Mouse (Mus musculus) testis, postnatal 10 days (tissue): ENCODE data around the gene Gm9.
"Not testable (repeated sequence)": the region's sequence is repeated elsewhere in the genome, so short reads cannot be mapped to it uniquely, and the experiment has no call there.

Experiments used
- DNase-seq: peaks from one replicate; pipeline ENCODE4 v3.0.0; 2021; ENCODE audit warnings: low spot score

Gene Gm9

DNA sequence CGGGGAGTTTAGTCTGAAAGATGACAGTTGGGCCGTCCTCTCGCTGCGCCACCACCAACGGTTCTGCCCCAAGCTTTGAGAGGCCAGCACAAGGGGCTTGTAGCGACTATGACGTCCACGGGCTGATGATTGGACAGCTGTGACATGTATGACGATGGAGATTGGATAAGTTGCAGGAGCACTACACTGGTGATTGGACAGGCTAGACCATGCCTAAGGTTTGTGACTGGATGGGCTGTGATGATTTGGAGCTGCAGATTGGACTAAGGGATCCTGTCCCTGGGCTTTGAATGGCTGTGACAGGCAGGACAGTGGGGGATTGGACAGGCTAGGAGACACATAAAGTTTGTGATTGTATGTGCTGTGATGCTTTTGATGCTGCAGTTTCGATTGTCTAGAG is at the start of gene Gm9:
Gene Gm9 (minus strand): TSS at position 101 of the 400 bp plus-strand sequence.
- DNase-seq, result no peak

- not testable (repeated sequence) for DNase-seq
Observed at GRCm38 (mm10) chrX:37249619-37250018, 38.8 kb upstream of the Gm9 start, which contains the start of gene Rhox3a. Rhox3a (plus strand) TSS chrX:37249919.

- not testable (repeated sequence) for DNase-seq
Observed at GRCm38 (mm10) chrX:37244676-37245075, 33.8 kb upstream of the Gm9 start, which contains the start of gene Rhox2a. Rhox2a (plus strand) TSS chrX:37244976.

DNA sequence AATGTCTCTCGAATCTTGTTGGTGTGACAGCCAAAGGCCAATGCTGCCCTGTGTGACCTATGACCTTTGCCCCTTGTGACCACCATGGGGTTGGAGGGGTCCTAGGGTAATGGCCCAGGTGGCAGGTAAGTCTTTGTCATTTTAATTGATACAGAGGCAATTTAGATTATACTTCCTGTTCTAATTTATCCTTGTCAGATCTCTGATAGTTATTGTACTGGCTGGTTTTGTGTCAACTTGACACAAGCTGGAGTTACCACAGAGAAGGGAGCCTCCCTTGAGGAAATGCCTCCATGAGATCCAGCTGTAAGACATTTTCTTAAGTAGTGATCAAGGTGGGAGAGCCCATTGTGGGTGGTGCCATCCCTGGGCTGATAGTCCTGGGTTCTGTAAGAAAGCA is 11.3 kb upstream of the Gm9 start, which contains the start of gene Rhox1:
Gene Rhox1 (minus strand): TSS at position 101 of the 400 bp plus-strand sequence.
- DNase-seq, result not testable (repeated sequence)

DNA sequence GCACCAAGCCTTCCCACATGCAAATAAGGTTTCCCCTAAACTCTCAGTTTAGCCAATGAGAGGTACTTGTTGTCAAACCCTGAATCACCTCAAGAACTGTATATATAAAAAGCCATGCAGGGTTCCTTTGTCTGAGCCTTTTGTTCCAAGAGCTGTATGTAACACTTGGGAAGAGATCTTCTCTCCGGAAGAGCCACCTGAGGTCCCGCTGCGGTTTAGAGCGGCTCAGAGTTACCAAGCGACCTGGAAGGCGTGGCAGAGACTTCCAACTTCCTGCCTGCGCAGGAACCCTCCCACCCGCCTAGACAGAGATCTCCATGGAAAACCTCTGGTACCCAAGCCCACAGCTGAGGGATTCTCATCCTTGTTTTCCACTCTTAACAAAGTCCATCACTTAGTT is 12.2 kb downstream of the Gm9 start:
- DNase-seq, result no peak

GRCm38 (mm10) chrX:37191744-37192379 is 19.0 kb downstream of the Gm9 start:
- no peak for DNase-seq

- DNase-seq, result peak; percentile 84
Observed at GRCm38 (mm10) chrX:37191105-37191743, 19.6 kb downstream of the Gm9 start, which contains the start of the genes Ndufa1 and Rnf113a1. Ndufa1 (minus strand) TSS chrX:37191163. Rnf113a1 (plus strand) TSS chrX:37191245.

DNA sequence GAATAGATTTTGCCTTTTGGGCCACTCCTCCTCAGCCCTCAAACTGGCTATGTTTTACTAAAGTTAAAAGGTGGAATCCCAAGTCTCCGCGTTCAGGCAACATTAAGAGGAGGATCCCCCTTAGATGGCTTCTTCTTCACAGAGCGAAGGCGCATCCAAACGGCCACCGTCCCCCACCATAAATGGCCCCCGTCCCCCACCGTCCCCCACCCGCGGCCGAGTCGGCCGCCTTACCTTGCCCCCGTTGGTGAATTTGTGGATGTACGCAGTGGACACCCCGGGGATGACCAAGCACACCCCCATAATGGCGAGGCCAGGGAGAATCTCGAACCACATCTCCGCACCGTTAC is 20.1 kb downstream of the Gm9 start:
- no peak for DNase-seq

DNA sequence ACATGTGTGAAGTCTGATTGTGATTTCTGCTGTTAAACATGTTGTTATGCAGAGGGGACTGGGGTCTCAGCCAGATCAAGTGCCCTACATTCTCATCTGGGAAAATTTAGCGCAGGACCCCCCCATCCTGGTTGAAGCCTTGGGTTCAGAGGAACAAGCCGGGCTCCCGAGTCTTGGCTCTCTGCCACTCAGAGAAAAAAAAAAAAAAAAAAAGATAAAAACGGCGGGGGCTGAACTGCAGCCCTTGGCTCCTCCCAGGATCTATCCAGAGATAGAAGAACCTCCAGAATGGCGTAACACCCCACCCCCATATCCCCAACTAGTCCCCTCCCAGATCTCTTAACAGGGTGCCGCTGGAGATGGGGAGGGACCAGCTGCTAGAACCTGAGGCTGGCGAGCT is 26.4 kb downstream of the Gm9 start:
- DNase-seq, result not testable (repeated sequence)

DNA sequence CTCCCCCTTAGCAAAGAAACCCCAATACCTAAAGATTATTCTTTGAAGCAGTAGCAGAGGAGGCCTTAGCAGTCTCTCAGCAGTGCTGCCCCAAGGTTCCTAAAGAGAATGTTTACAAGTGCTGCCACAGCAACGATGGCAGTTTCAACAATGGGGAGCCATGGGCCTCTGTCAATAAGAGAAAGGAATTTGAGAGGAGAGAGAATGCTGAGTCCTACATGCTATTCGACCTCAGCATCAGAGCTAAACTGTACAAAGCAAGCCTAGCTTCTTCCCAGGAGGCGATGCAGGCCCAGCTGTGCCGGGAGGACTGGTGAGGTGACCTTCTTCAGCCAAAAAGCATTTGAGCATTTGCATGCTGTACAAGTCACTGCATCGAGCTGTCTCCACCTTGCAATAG is 42.1 kb downstream of the Gm9 start, which contains the start of gene Akap14:
Gene Akap14 (minus strand): TSS at position 101 of the 400 bp plus-strand sequence.
- no peak for DNase-seq

- DNase-seq, result no peak
Observed at GRCm38 (mm10) chrX:37167085-37167484, 43.8 kb downstream of the Gm9 start.

DNA sequence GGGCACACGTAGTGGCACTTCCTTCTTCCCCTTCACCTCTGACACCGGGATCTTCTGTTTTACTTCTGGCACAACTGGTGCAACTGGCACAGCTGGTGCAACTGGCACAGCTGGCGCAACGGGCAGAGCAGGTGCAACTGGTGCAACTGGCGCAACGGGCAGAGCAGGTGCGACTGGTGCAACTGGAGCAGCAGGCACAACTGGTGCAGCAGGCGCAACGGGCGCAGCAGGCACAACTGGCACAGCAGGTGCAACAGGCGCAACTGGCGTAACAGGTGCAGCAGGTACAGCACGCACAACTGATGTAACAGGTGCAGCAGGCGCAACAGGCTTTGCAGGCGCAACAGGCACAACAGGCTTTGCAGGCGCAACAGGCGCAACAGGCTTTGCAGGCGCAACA is 47.7 kb downstream of the Gm9 start:
- DNase-seq, result no peak

- no peak for DNase-seq
Observed at GRCm38 (mm10) chrX:37161169-37161568, 49.7 kb downstream of the Gm9 start.
